Mouse (Mus musculus): ENCODE measurements around the gene Olfr582. TPM values are rescaled to one million over a fixed set of nuclear protein-coding genes. Genes with fewer than 3 reads are reported as not detected.

Gene Olfr582
- total RNA-seq (2014; rRNA removed; ENCODE audit: low replicate concordance) (not detected in 2 replicates), polyA plus RNA-seq (2015; fragmentation: Nextera tagmentation; extraction: Ambion mirVana) (not detected in 2 replicates)

GRCm38 (mm10) chr7:103037724-103038123 lies at the start of gene Olfr582:
Olfr582 (plus strand) TSS chr7:103038024.
- Histone ChIP-seq H3K4me1 (ENCODE audit: control insufficient read depth, insufficient read depth) (no peaks in the 10 kb centered on the region), H3K27ac (ENCODE audit: low read depth) (no peak within 1 kb of the TSS), H3K4me3 (ENCODE audit: low read depth, low read length) (no peak within 1 kb of the TSS), H3K9me3 (replicated peaks; ENCODE audit: control insufficient read depth, low read length) (no peaks in the 10 kb centered on the region), H3K36me3 (replicated peaks; ENCODE audit: control insufficient read depth, insufficient read depth, low read length) (no peaks in the 10 kb centered on the region), H3K4me2 (ENCODE audit: low read depth, low read length) (no peak within 1 kb of the TSS), H3K27me3 (ENCODE audit: control insufficient read depth, insufficient read depth, low read length) (no peaks in the 10 kb centered on the region), H3K9ac (replicated peaks; ENCODE audit: low read depth, low read length) (no peak within 1 kb of the TSS)
- TF ChIP-seq CTCF (IDR thresholded peaks at IDR 0.05; ENCODE audit: low read depth) (no peak), EP300 (IDR thresholded peaks at IDR 0.05; ENCODE audit: low read depth) (no peak)
- no peak for ATAC-seq (ENCODE audit: insufficient read depth, low read depth)
- DNase-seq (ENCODE audit: low spot score), result no peak

- DNase-seq (ENCODE audit: low spot score) (no peak), ATAC-seq (ENCODE audit: insufficient read depth, low read depth) (no peak)
- Histone ChIP-seq H3K36me3 (replicated peaks; ENCODE audit: control insufficient read depth, insufficient read depth, low read length) (no peaks in the 10 kb centered on the region), H3K27me3 (ENCODE audit: control insufficient read depth, insufficient read depth, low read length) (no peaks in the 10 kb centered on the region), H3K4me2 (ENCODE audit: low read depth, low read length) (no peak within 1 kb of the TSS), H3K9ac (replicated peaks; ENCODE audit: low read depth, low read length) (no peak within 1 kb of the TSS), H3K27ac (ENCODE audit: low read depth) (no peak within 1 kb of the TSS), H3K9me3 (replicated peaks; ENCODE audit: control insufficient read depth, low read length) (no peaks in the 10 kb centered on the region), H3K4me1 (ENCODE audit: control insufficient read depth, insufficient read depth) (no peaks in the 10 kb centered on the region), H3K4me3 (ENCODE audit: low read depth, low read length) (no peak within 1 kb of the TSS)
- TF ChIP-seq CTCF (IDR thresholded peaks at IDR 0.05; ENCODE audit: low read depth) (no peak), EP300 (IDR thresholded peaks at IDR 0.05; ENCODE audit: low read depth) (no peak)
- 54% methylated on average over 3 of the region's 3 CpGs for WGBS
Measured at GRCm38 (mm10) chr7:102989224-102989623, 48.6 kb upstream of the Olfr582 start, which contains the start of gene Olfr578. Olfr578 (minus strand) TSS chr7:102989324.

GRCm38 (mm10) chr7:103051000-103051399 lies 13.2 kb downstream of the Olfr582 start, which contains the start of gene Olfr583:
Olfr583 (plus strand) TSS chr7:103051300.
- Histone ChIP-seq H3K9me3 (replicated peaks; ENCODE audit: control insufficient read depth, low read length) (no peaks in the 10 kb centered on the region), H3K4me2 (ENCODE audit: low read depth, low read length) (no peak within 1 kb of the TSS), H3K36me3 (replicated peaks; ENCODE audit: control insufficient read depth, insufficient read depth, low read length) (no peaks in the 10 kb centered on the region), H3K9ac (replicated peaks; ENCODE audit: low read depth, low read length) (no peak within 1 kb of the TSS), H3K4me1 (ENCODE audit: control insufficient read depth, insufficient read depth) (no peaks in the 10 kb centered on the region), H3K4me3 (ENCODE audit: low read depth, low read length) (no peak within 1 kb of the TSS), H3K27ac (ENCODE audit: low read depth) (no peak within 1 kb of the TSS), H3K27me3 (ENCODE audit: control insufficient read depth, insufficient read depth, low read length) (no peaks in the 10 kb centered on the region)
- TF ChIP-seq CTCF (IDR thresholded peaks at IDR 0.05; ENCODE audit: low read depth) (no peak), EP300 (IDR thresholded peaks at IDR 0.05; ENCODE audit: low read depth) (no peak)
- WGBS, result 75% methylated on average over 1 of the region's 1 CpGs
- no peak for DNase-seq (ENCODE audit: low spot score)
- no peak for ATAC-seq (ENCODE audit: insufficient read depth, low read depth)

- Histone ChIP-seq H3K4me2 (ENCODE audit: low read depth, low read length) (no peak within 1 kb of the TSS), H3K9me3 (replicated peaks; ENCODE audit: control insufficient read depth, low read length) (no peaks in the 10 kb centered on the region), H3K36me3 (replicated peaks; ENCODE audit: control insufficient read depth, insufficient read depth, low read length) (no peaks in the 10 kb centered on the region), H3K4me1 (ENCODE audit: control insufficient read depth, insufficient read depth) (no peaks in the 10 kb centered on the region), H3K27me3 (ENCODE audit: control insufficient read depth, insufficient read depth, low read length) (no peaks in the 10 kb centered on the region), H3K4me3 (ENCODE audit: low read depth, low read length) (no peak within 1 kb of the TSS), H3K27ac (ENCODE audit: low read depth) (no peak within 1 kb of the TSS), H3K9ac (replicated peaks; ENCODE audit: low read depth, low read length) (no peak within 1 kb of the TSS)
- ATAC-seq (ENCODE audit: insufficient read depth, low read depth) (no peak), DNase-seq (ENCODE audit: low spot score) (no peak)
- TF ChIP-seq EP300 (IDR thresholded peaks at IDR 0.05; ENCODE audit: low read depth), result no peak
- TF ChIP-seq CTCF (IDR thresholded peaks at IDR 0.05; ENCODE audit: low read depth), result no peak
- WGBS, result 82% methylated on average over 1 of the region's 1 CpGs
Measured at GRCm38 (mm10) chr7:103081585-103081984, 43.8 kb downstream of the Olfr582 start, which contains the start of gene Olfr584. Olfr584 (plus strand) TSS chr7:103081885.

Other genes starting within 250 kb of the Olfr582 start
- gene Olfr564, start 234.5 kb upstream of the Olfr582 start, total RNA-seq (2014; rRNA removed; ENCODE audit: low replicate concordance), result not detected in 2 replicates
- gene Olfr564, start 234.5 kb upstream of the Olfr582 start, polyA plus RNA-seq (2015; fragmentation: Nextera tagmentation; extraction: Ambion mirVana), result not detected in 2 replicates
- not detected in 2 replicates for gene Olfr566, start 179.3 kb upstream of the Olfr582 start, total RNA-seq (2014; rRNA removed; ENCODE audit: low replicate concordance)
- gene Olfr566, start 179.3 kb upstream of the Olfr582 start, polyA plus RNA-seq (2015; fragmentation: Nextera tagmentation; extraction: Ambion mirVana), result not detected in 2 replicates
- gene Olfr568, start 160.9 kb upstream of the Olfr582 start, total RNA-seq (2014; rRNA removed; ENCODE audit: low replicate concordance), result not detected in 2 replicates
- not detected in 2 replicates for gene Olfr568, start 160.9 kb upstream of the Olfr582 start, polyA plus RNA-seq (2015; fragmentation: Nextera tagmentation; extraction: Ambion mirVana)
- not detected in 2 replicates for gene Olfr569, start 147.1 kb upstream of the Olfr582 start, total RNA-seq (2014; rRNA removed; ENCODE audit: low replicate concordance)
- not detected in 2 replicates for gene Olfr569, start 147.1 kb upstream of the Olfr582 start, polyA plus RNA-seq (2015; fragmentation: Nextera tagmentation; extraction: Ambion mirVana)
- not detected in 2 replicates for gene Olfr570, start 143.4 kb upstream of the Olfr582 start, total RNA-seq (2014; rRNA removed; ENCODE audit: low replicate concordance)
- not detected in 2 replicates for gene Olfr570, start 143.4 kb upstream of the Olfr582 start, polyA plus RNA-seq (2015; fragmentation: Nextera tagmentation; extraction: Ambion mirVana)
- gene Olfr571, start 120.5 kb upstream of the Olfr582 start, total RNA-seq (2014; rRNA removed; ENCODE audit: low replicate concordance), result not detected in 2 replicates
- gene Olfr571, start 120.5 kb upstream of the Olfr582 start, polyA plus RNA-seq (2015; fragmentation: Nextera tagmentation; extraction: Ambion mirVana), result not detected in 2 replicates
- not detected in 2 replicates for gene Olfr572, start 113.6 kb upstream of the Olfr582 start, total RNA-seq (2014; rRNA removed; ENCODE audit: low replicate concordance)
- gene Olfr572, start 113.6 kb upstream of the Olfr582 start, polyA plus RNA-seq (2015; fragmentation: Nextera tagmentation; extraction: Ambion mirVana), result not detected in 2 replicates
- not detected in 2 replicates for gene Olfr573-ps1, start 95.4 kb upstream of the Olfr582 start, total RNA-seq (2014; rRNA removed; ENCODE audit: low replicate concordance)
- gene Olfr573-ps1, start 95.4 kb upstream of the Olfr582 start, polyA plus RNA-seq (2015; fragmentation: Nextera tagmentation; extraction: Ambion mirVana), result not detected in 2 replicates
- not detected in 2 replicates for gene Olfr574, start 89.6 kb upstream of the Olfr582 start, total RNA-seq (2014; rRNA removed; ENCODE audit: low replicate concordance)
- gene Olfr574, start 89.6 kb upstream of the Olfr582 start, polyA plus RNA-seq (2015; fragmentation: Nextera tagmentation; extraction: Ambion mirVana), result not detected in 2 replicates
- not detected in 2 replicates for gene Olfr575, start 79.2 kb upstream of the Olfr582 start, total RNA-seq (2014; rRNA removed; ENCODE audit: low replicate concordance)
- gene Olfr575, start 79.2 kb upstream of the Olfr582 start, polyA plus RNA-seq (2015; fragmentation: Nextera tagmentation; extraction: Ambion mirVana), result not detected in 2 replicates
- gene Olfr576, start 75.4 kb upstream of the Olfr582 start, total RNA-seq (2014; rRNA removed; ENCODE audit: low replicate concordance), result not detected in 2 replicates
- not detected in 2 replicates for gene Olfr576, start 75.4 kb upstream of the Olfr582 start, polyA plus RNA-seq (2015; fragmentation: Nextera tagmentation; extraction: Ambion mirVana)
- not detected in 2 replicates for gene Olfr577, start 62.1 kb upstream of the Olfr582 start, total RNA-seq (2014; rRNA removed; ENCODE audit: low replicate concordance)
- gene Olfr577, start 62.1 kb upstream of the Olfr582 start, polyA plus RNA-seq (2015; fragmentation: Nextera tagmentation; extraction: Ambion mirVana), result not detected in 2 replicates
- not detected in 2 replicates for gene Olfr578, start 48.7 kb upstream of the Olfr582 start, total RNA-seq (2014; rRNA removed; ENCODE audit: low replicate concordance)
- not detected in 2 replicates for gene Olfr578, start 48.7 kb upstream of the Olfr582 start, polyA plus RNA-seq (2015; fragmentation: Nextera tagmentation; extraction: Ambion mirVana)
- gene Olfr583, start 13.3 kb downstream of the Olfr582 start, total RNA-seq (2014; rRNA removed; ENCODE audit: low replicate concordance), result not detected in 2 replicates
- gene Olfr583, start 13.3 kb downstream of the Olfr582 start, polyA plus RNA-seq (2015; fragmentation: Nextera tagmentation; extraction: Ambion mirVana), result not detected in 2 replicates
- gene Olfr584, start 43.9 kb downstream of the Olfr582 start, total RNA-seq (2014; rRNA removed; ENCODE audit: low replicate concordance), result not detected in 2 replicates
- gene Olfr584, start 43.9 kb downstream of the Olfr582 start, polyA plus RNA-seq (2015; fragmentation: Nextera tagmentation; extraction: Ambion mirVana), result not detected in 2 replicates
- gene Olfr585, start 59.7 kb downstream of the Olfr582 start, total RNA-seq (2014; rRNA removed; ENCODE audit: low replicate concordance), result not detected in 2 replicates
- gene Olfr585, start 59.7 kb downstream of the Olfr582 start, polyA plus RNA-seq (2015; fragmentation: Nextera tagmentation; extraction: Ambion mirVana), result not detected in 2 replicates
- gene Olfr586, start 87.6 kb downstream of the Olfr582 start, total RNA-seq (2014; rRNA removed; ENCODE audit: low replicate concordance), result not detected in 2 replicates
- gene Olfr586, start 87.6 kb downstream of the Olfr582 start, polyA plus RNA-seq (2015; fragmentation: Nextera tagmentation; extraction: Ambion mirVana), result not detected in 2 replicates
- gene Olfr588-ps1, start 102.9 kb downstream of the Olfr582 start, total RNA-seq (2014; rRNA removed; ENCODE audit: low replicate concordance), result not detected in 2 replicates
- not detected in 2 replicates for gene Olfr588-ps1, start 102.9 kb downstream of the Olfr582 start, polyA plus RNA-seq (2015; fragmentation: Nextera tagmentation; extraction: Ambion mirVana)
- gene Olfr589, start 118.3 kb downstream of the Olfr582 start, total RNA-seq (2014; rRNA removed; ENCODE audit: low replicate concordance), result not detected in 2 replicates
- not detected in 2 replicates for gene Olfr589, start 118.3 kb downstream of the Olfr582 start, polyA plus RNA-seq (2015; fragmentation: Nextera tagmentation; extraction: Ambion mirVana)
- not detected in 2 replicates for gene Olfr591, start 140.3 kb downstream of the Olfr582 start, total RNA-seq (2014; rRNA removed; ENCODE audit: low replicate concordance)
- gene Olfr591, start 140.3 kb downstream of the Olfr582 start, polyA plus RNA-seq (2015; fragmentation: Nextera tagmentation; extraction: Ambion mirVana), result not detected in 2 replicates
- gene Olfr592, start 146.8 kb downstream of the Olfr582 start, total RNA-seq (2014; rRNA removed; ENCODE audit: low replicate concordance), result not detected in 2 replicates
- not detected in 2 replicates for gene Olfr592, start 146.8 kb downstream of the Olfr582 start, polyA plus RNA-seq (2015; fragmentation: Nextera tagmentation; extraction: Ambion mirVana)
- not detected in 2 replicates for gene Olfr593, start 173.8 kb downstream of the Olfr582 start, total RNA-seq (2014; rRNA removed; ENCODE audit: low replicate concordance)
- not detected in 2 replicates for gene Olfr593, start 173.8 kb downstream of the Olfr582 start, polyA plus RNA-seq (2015; fragmentation: Nextera tagmentation; extraction: Ambion mirVana)
- gene Olfr594, start 179.0 kb downstream of the Olfr582 start, total RNA-seq (2014; rRNA removed; ENCODE audit: low replicate concordance), result not detected in 2 replicates
- gene Olfr594, start 179.0 kb downstream of the Olfr582 start, polyA plus RNA-seq (2015; fragmentation: Nextera tagmentation; extraction: Ambion mirVana), result not detected in 2 replicates
- not detected in 2 replicates for gene Usp17ld, start 214.5 kb downstream of the Olfr582 start, total RNA-seq (2014; rRNA removed; ENCODE audit: low replicate concordance)
- gene Usp17ld, start 214.5 kb downstream of the Olfr582 start, polyA plus RNA-seq (2015; fragmentation: Nextera tagmentation; extraction: Ambion mirVana), result not detected in 2 replicates

All from heart, postnatal 0 days (tissue).